Mouse (Mus musculus): ENCODE measurements at regions not wholly inside any gene's neighbourhood (a gene's known extent, or its start where the extent isn't known, plus 50 kb on each side); places are given as distances from the start of the nearest gene placed in this dataset.

GRCm38 (mm10) chr13:14898495-14898894 lies 268.5 kb downstream of the AW209491 start:
- DNase-seq = no peak

GRCm38 (mm10) chr13:14930137-14930785 lies 300.3 kb downstream of the AW209491 start:
- DNase-seq = no peak

- DNase-seq = no peak
Measured at GRCm38 (mm10) chr13:14966187-14966726, 336.3 kb downstream of the AW209491 start.

- DNase-seq = no peak
Measured at GRCm38 (mm10) chr13:15002700-15003099, 372.7 kb downstream of the AW209491 start.

GRCm38 (mm10) chr13:15011638-15012037 lies 381.7 kb downstream of the AW209491 start:
- DNase-seq = no peak

- peak; percentile 11 for DNase-seq
Measured at GRCm38 (mm10) chr13:15018811-15019745, 389.1 kb downstream of the AW209491 start.

GRCm38 (mm10) chr13:15026601-15027000 lies 396.6 kb downstream of the AW209491 start:
- no peak for DNase-seq

GRCm38 (mm10) chr13:15052667-15053375 lies 410.2 kb upstream of the Gli3 start:
- no peak for DNase-seq

GRCm38 (mm10) chr13:15054705-15055104 lies 408.3 kb upstream of the Gli3 start:
- no peak for DNase-seq

GRCm38 (mm10) chr13:15078635-15079094 lies 384.4 kb upstream of the Gli3 start:
- DNase-seq = no peak

GRCm38 (mm10) chr13:15079148-15079547 lies 383.9 kb upstream of the Gli3 start:
- no peak for DNase-seq

GRCm38 (mm10) chr13:15082255-15082932 lies 380.6 kb upstream of the Gli3 start:
- DNase-seq = no peak

GRCm38 (mm10) chr13:15094836-15095235 lies 368.2 kb upstream of the Gli3 start:
- DNase-seq = peak; percentile 9

GRCm38 (mm10) chr13:15107753-15108305 lies 355.2 kb upstream of the Gli3 start:
- DNase-seq = no peak

- no peak for DNase-seq
Measured at GRCm38 (mm10) chr13:15113383-15113782, 349.7 kb upstream of the Gli3 start.

- DNase-seq = no peak
Measured at GRCm38 (mm10) chr13:15130249-15130648, 332.8 kb upstream of the Gli3 start.

GRCm38 (mm10) chr13:15146167-15146566 lies 316.9 kb upstream of the Gli3 start:
- DNase-seq = no peak

- no peak for DNase-seq
Measured at GRCm38 (mm10) chr13:15180898-15181297, 282.1 kb upstream of the Gli3 start.

- DNase-seq = peak; percentile 28
Measured at GRCm38 (mm10) chr13:15211635-15212352, 251.2 kb upstream of the Gli3 start.

- DNase-seq = no peak
Measured at GRCm38 (mm10) chr13:15212353-15212850, 250.6 kb upstream of the Gli3 start.

- DNase-seq = no peak
Measured at GRCm38 (mm10) chr13:15221322-15221721, 241.7 kb upstream of the Gli3 start.
